Mouse (Mus musculus): Measurements from ENCODE around the gene Anks1b. TPM values are rescaled to one million over a fixed set of nuclear protein-coding genes. Genes with fewer than 3 reads are reported as not detected.

Gene Anks1b
- polyA plus RNA-seq, 1 experiment = 0.19 TPM

- Histone ChIP-seq H3K4me3 (ENCODE audit: extremely low read depth, insufficient read depth, insufficient read length) (no peak overlapping the region), H3K36me3 (ENCODE audit: control insufficient read depth, insufficient read depth, low read length) (no peaks in the 10 kb centered on the region), H3K4me1 (ENCODE audit: control insufficient read depth, insufficient read depth, insufficient read length) (no peaks in the 10 kb centered on the region), H3K27me3 (ENCODE audit: control insufficient read depth, insufficient read depth, low read length) (no peaks in the 10 kb centered on the region), H3K27ac (ENCODE audit: insufficient read depth, low read length) (no peak overlapping the region)
- TF ChIP-seq POLR2A (IDR thresholded peaks at IDR 0.05; ENCODE audit: low read depth, low read length) (no peak), CTCF (IDR thresholded peaks at IDR 0.05; ENCODE audit: extremely low read depth, insufficient read depth, insufficient read length, insufficient replicate concordance) (no peak)
- WGBS = 92% methylated on average over 3 of the region's 3 CpGs
- DNase-seq (ENCODE audit: low read depth in 1 of 2, low spot score in 2 of 2) = no peak
Measured at GRCm38 (mm10) chr10:90670291-90670690, 797.0 kb downstream of the Anks1b start.

DNA sequence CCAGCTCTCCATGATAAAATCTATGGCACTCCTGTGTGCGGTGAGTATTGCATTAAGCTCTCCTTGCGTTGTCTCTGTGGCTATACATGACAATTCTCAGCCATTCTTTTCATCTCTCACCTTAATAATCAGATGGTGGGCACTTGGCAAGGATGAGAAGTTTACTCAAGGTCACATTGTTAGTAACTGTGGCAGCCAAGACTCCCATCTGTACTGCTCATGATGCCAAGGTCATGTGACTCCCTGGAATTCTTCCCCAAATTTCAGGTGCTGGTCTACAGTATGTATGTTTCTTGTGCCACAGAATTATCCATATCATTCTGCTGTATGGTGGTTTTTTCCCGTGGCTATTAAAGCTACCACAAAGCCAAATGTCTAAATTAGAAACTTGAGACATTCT, 798.8 kb downstream of the Anks1b start:
- WGBS = 89% methylated on average over 3 of the region's 3 CpGs
- no peak for DNase-seq (ENCODE audit: low read depth in 1 of 2, low spot score in 2 of 2)

DNA sequence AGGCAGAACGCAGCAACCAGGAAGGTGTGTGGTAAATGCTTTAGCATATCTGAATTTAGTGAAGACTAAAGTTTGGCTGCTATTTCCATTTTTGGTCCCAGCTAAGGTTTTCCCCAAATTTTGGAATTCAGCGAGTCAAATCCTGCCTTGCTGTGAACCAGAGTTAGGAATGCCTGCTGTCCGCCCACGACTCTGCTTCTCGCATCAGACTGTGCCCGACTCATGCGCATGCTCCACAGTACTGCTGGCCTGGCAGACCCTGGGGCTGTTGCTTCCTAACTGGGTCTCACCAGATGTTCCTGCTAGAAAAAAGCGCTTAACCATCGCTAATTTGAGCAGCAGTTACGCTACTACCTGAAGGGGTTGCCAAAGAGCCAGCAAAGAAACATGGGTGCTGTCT, 801.1 kb downstream of the Anks1b start:
- no peak for TF ChIP-seq CTCF (IDR thresholded peaks at IDR 0.05; ENCODE audit: extremely low read depth, insufficient read depth, insufficient read length, insufficient replicate concordance)
- TF ChIP-seq POLR2A (IDR thresholded peaks at IDR 0.05; ENCODE audit: low read depth, low read length) = no peak
- WGBS = 88% methylated on average over 10 of the region's 10 CpGs
- H3K4me1 ChIP-seq (ENCODE audit: control insufficient read depth, insufficient read depth, insufficient read length) = no peaks in the 10 kb centered on the region
- H3K4me3 ChIP-seq (ENCODE audit: extremely low read depth, insufficient read depth, insufficient read length) = no peak overlapping the region
- DNase-seq (ENCODE audit: low read depth in 1 of 2, low spot score in 2 of 2) = no peak
- H3K36me3 ChIP-seq (ENCODE audit: control insufficient read depth, insufficient read depth, low read length) = no peaks in the 10 kb centered on the region
- no peaks in the 10 kb centered on the region for H3K27me3 ChIP-seq (ENCODE audit: control insufficient read depth, insufficient read depth, low read length)
- no peak overlapping the region for H3K27ac ChIP-seq (ENCODE audit: insufficient read depth, low read length)

More for the DNA sequence above, 798.8 kb downstream of the Anks1b start:
- Histone ChIP-seq H3K27me3 (ENCODE audit: control insufficient read depth, insufficient read depth, low read length) (no peaks in the 10 kb centered on the region), H3K36me3 (ENCODE audit: control insufficient read depth, insufficient read depth, low read length) (no peaks in the 10 kb centered on the region), H3K4me1 (ENCODE audit: control insufficient read depth, insufficient read depth, insufficient read length) (no peaks in the 10 kb centered on the region), H3K27ac (ENCODE audit: insufficient read depth, low read length) (no peak overlapping the region), H3K4me3 (ENCODE audit: extremely low read depth, insufficient read depth, insufficient read length) (no peak overlapping the region)
- no peak for TF ChIP-seq CTCF (IDR thresholded peaks at IDR 0.05; ENCODE audit: extremely low read depth, insufficient read depth, insufficient read length, insufficient replicate concordance)
- no peak for TF ChIP-seq POLR2A (IDR thresholded peaks at IDR 0.05; ENCODE audit: low read depth, low read length)

DNA sequence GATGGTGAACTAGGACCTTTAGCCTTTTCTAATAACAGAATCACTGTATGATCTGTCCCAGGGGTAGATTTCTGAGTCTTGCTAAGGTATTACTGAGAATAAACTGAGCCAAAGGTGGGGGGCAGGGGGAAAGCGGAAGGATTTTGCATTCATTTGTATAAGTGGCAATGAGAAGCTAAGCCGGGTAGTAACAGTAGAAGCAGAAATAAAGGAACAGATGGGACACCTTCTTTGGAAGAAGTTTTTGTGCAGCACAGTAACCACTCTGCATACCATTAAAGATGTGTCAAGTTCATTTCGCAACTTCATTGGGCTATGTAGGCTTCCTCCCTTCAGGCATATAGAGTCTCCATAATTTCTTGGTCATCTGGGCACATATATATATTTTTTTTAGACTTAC, 804.1 kb downstream of the Anks1b start:
- Histone ChIP-seq H3K27me3 (ENCODE audit: control insufficient read depth, insufficient read depth, low read length) (no peaks in the 10 kb centered on the region), H3K27ac (ENCODE audit: insufficient read depth, low read length) (no peak overlapping the region), H3K4me3 (ENCODE audit: extremely low read depth, insufficient read depth, insufficient read length) (no peak overlapping the region), H3K36me3 (ENCODE audit: control insufficient read depth, insufficient read depth, low read length) (no peaks in the 10 kb centered on the region), H3K4me1 (ENCODE audit: control insufficient read depth, insufficient read depth, insufficient read length) (no peaks in the 10 kb centered on the region)
- WGBS = 93% methylated on average over 3 of the region's 3 CpGs
- TF ChIP-seq CTCF (IDR thresholded peaks at IDR 0.05; ENCODE audit: extremely low read depth, insufficient read depth, insufficient read length, insufficient replicate concordance) = no peak
- TF ChIP-seq POLR2A (IDR thresholded peaks at IDR 0.05; ENCODE audit: low read depth, low read length) = no peak
- DNase-seq (ENCODE audit: low read depth in 1 of 2, low spot score in 2 of 2) = no peak

DNA sequence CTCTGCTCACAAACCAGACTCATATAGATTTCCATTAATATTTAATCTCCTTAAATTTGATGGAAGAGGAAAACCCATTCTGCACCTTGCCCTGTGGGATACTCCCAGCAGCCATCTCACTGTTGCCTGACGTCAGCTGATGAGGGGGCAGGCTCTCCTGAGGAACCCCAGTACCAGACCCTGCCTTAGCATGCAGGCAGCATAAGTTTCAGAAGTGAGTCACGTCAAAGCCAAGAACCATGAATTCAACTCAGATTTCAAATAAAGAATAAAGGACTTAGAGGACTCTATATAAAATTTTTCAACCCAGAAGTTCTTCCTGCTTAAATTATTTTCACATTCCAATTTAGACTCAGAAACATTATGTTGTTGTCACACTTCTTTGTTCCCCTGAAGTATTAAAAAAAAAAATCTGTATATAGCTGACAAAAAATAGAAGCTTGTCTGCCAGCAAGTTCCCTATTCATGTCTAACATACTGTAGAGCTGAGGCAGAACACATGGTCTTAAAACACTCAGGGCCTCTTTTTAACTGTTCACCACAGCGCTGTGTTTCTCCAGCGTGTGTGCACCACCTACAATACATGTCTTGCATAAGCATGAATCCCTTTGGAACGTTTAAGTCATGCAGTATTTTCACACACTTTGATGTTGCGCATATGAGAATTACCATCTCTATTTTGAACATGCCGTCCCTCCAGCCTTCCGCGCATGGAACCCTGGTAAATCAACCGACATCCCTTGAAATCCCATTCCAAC, 806.6 kb downstream of the Anks1b start:
- H3K36me3 ChIP-seq (ENCODE audit: control insufficient read depth, insufficient read depth, low read length) = no peaks in the 10 kb centered on the region
- no peak overlapping the region for H3K27ac ChIP-seq (ENCODE audit: insufficient read depth, low read length)
- DNase-seq (ENCODE audit: low read depth in 1 of 2, low spot score in 2 of 2) = no peak
- H3K27me3 ChIP-seq (ENCODE audit: control insufficient read depth, insufficient read depth, low read length) = no peaks in the 10 kb centered on the region
- no peak overlapping the region for H3K4me3 ChIP-seq (ENCODE audit: extremely low read depth, insufficient read depth, insufficient read length)
- no peak for TF ChIP-seq POLR2A (IDR thresholded peaks at IDR 0.05; ENCODE audit: low read depth, low read length)
- no peak for TF ChIP-seq CTCF (IDR thresholded peaks at IDR 0.05; ENCODE audit: extremely low read depth, insufficient read depth, insufficient read length, insufficient replicate concordance)
- H3K4me1 ChIP-seq (ENCODE audit: control insufficient read depth, insufficient read depth, insufficient read length) = no peaks in the 10 kb centered on the region
- WGBS = 89% methylated on average over 10 of the region's 10 CpGs

DNA sequence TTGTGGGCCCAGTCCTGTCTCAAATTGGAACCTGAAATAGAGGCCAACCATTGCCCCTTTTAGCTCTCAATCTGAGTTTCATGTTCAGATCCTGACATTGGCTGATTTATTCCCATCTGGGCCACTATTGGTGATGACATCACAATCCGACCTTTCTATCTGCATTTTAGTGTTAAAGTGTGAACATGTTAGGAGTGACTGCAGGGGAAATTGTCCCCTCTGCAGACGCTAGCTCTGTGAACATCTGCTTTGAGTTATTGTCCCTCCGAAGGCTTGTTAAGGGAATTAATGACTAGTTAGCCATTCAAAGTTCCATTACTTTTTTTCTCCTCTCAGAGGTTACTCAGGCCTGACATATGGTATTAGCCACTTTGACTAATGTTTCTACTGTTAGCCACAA, 810.5 kb downstream of the Anks1b start:
- 79% methylated on average over 3 of the region's 3 CpGs for WGBS

DNA sequence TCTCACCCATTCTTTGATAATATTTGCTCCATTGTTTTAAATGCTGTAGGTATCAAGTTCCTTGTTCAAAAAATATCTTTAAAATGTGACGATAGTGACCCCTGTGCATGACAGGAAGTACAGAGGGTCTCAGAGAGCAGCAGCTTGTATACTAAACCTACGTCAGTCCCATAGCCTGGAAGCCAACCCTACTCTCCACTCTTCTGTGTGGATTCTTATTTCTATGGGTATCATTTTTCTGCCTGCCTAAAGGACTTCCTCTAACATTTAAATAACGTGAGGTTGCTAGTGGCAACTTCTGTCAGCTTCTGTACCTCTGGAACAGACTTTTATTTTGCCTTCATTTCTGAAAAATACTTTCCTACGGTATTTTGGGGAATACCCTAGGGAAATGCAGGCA, 812.1 kb downstream of the Anks1b start:
- TF ChIP-seq CTCF (IDR thresholded peaks at IDR 0.05; ENCODE audit: extremely low read depth, insufficient read depth, insufficient read length, insufficient replicate concordance) (no peak), POLR2A (IDR thresholded peaks at IDR 0.05; ENCODE audit: low read depth, low read length) (no peak)
- no peaks in the 10 kb centered on the region for H3K36me3 ChIP-seq (ENCODE audit: control insufficient read depth, insufficient read depth, low read length)
- H3K4me1 ChIP-seq (ENCODE audit: control insufficient read depth, insufficient read depth, insufficient read length) = no peaks in the 10 kb centered on the region
- WGBS = 32% methylated on average over 4 of the region's 4 CpGs
- no peaks in the 10 kb centered on the region for H3K27me3 ChIP-seq (ENCODE audit: control insufficient read depth, insufficient read depth, low read length)
- DNase-seq (ENCODE audit: low read depth in 1 of 2, low spot score in 2 of 2) = no peak
- H3K27ac ChIP-seq (ENCODE audit: insufficient read depth, low read length) = no peak overlapping the region
- H3K4me3 ChIP-seq (ENCODE audit: extremely low read depth, insufficient read depth, insufficient read length) = no peak overlapping the region

More for the DNA sequence above, 810.5 kb downstream of the Anks1b start:
- Histone ChIP-seq H3K4me3 (ENCODE audit: extremely low read depth, insufficient read depth, insufficient read length) (no peak overlapping the region), H3K27ac (ENCODE audit: insufficient read depth, low read length) (no peak overlapping the region), H3K36me3 (ENCODE audit: control insufficient read depth, insufficient read depth, low read length) (no peaks in the 10 kb centered on the region), H3K4me1 (ENCODE audit: control insufficient read depth, insufficient read depth, insufficient read length) (no peaks in the 10 kb centered on the region), H3K27me3 (ENCODE audit: control insufficient read depth, insufficient read depth, low read length) (no peaks in the 10 kb centered on the region)
- TF ChIP-seq POLR2A (IDR thresholded peaks at IDR 0.05; ENCODE audit: low read depth, low read length) (no peak), CTCF (IDR thresholded peaks at IDR 0.05; ENCODE audit: extremely low read depth, insufficient read depth, insufficient read length, insufficient replicate concordance) (no peak)
- no peak for DNase-seq (ENCODE audit: low read depth in 1 of 2, low spot score in 2 of 2)
